Comparison of ENCODE assay signal across 31 mouse cellular contexts in the genomic region with DNA sequence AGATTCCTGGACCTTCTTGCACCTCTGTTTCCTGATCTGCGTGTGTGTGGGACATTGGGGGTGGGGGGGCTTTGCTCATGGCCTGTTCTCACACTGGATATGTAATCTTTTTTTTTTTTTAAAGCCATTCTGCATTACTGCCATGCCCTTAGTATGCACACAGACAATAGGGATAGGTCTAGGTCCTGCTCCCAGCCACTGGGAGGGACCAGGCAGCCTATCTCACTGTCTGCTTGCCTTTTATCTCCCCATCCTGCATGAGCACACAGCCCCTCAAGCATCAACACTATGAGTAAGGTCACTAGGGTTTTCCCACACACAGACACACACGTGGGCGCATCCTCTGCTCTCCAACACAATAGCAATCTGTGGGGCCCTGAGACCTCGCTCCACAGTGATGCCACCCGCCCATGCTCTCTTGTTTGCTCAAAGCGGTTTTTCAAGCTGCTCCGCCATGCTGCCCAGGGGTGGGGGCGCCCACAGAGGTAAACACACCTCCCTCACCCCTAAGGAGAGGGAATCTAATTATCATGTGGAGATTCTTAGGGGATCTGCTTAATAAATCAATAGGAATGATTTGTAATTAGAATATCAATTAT. TPM values are rescaled to one million over a fixed set of nuclear protein-coding genes. Genes with fewer than 3 reads are reported as not detected.
DNase-seq lines count a peak whose midpoint lies in the region; ATAC-seq and TF ChIP-seq lines count a peak whose summit lies in the region.
"Had no signal": no experiment of that assay in that cellular context is flagged by ENCODE, and none has a peak within 500 bp of the region (broad histone marks: within the 10 kb centered on the region; RNA-seq: fewer than 3 reads in every experiment).

No protein-coding gene starts in this region.

- no peaks in the 10 kb centered on the region for H3K27me3 ChIP-seq in forebrain, embryonic 11.5 days (ENCODE audit: control insufficient read depth, insufficient read depth, low read length)
- no peaks in the 10 kb centered on the region for H3K27me3 ChIP-seq in forebrain, postnatal 0 days (ENCODE audit: insufficient read depth, low read length)
- no peaks in the 10 kb centered on the region for H3K27me3 ChIP-seq in hindbrain, embryonic 10.5 days (ENCODE audit: insufficient read depth, poor library complexity, severe bottlenecking)
- no peaks in the 10 kb centered on the region for H3K27me3 ChIP-seq in hindbrain, postnatal 0 days (ENCODE audit: insufficient read depth, low read length)
- H3K27me3 ChIP-seq in neural tube, embryonic 12.5 days (replicated peaks) = no peaks in the 10 kb centered on the region
- H3K27me3 ChIP-seq: CH12.LX; embryonic facial prominence, embryonic 13.5 days; intestine, embryonic 15.5 days had no signal

- peak; percentile 48 for ATAC-seq in forebrain, embryonic 11.5 days (replicated peaks; ENCODE audit: low FRiP score)
- no peak for ATAC-seq in forebrain, postnatal 0 days
- 0 out of 2 replicates have a peak, but pooled peaks have one; percentile 14 for ATAC-seq in hindbrain, postnatal 0 days
- 0 out of 2 replicates have a peak, but pooled peaks have one; percentile 25 for ATAC-seq in neural tube, embryonic 12.5 days (ENCODE audit: low FRiP score, low read depth)
- ATAC-seq: intestine, embryonic 15.5 days had no signal

- H3K36me3 ChIP-seq in forebrain, embryonic 11.5 days (ENCODE audit: control insufficient read depth, insufficient read depth, low read length) = no peaks in the 10 kb centered on the region
- H3K36me3 ChIP-seq in forebrain, postnatal 0 days (ENCODE audit: insufficient read depth) = no peaks in the 10 kb centered on the region
- H3K36me3 ChIP-seq in hindbrain, embryonic 10.5 days = no peaks in the 10 kb centered on the region
- H3K36me3 ChIP-seq in hindbrain, postnatal 0 days (ENCODE audit: insufficient read depth, low read length) = no peaks in the 10 kb centered on the region
- no peaks in the 10 kb centered on the region for H3K36me3 ChIP-seq in neural tube, embryonic 12.5 days
- H3K36me3 ChIP-seq: intestine, embryonic 15.5 days had no signal

- no peak overlapping the region for H3K27ac ChIP-seq in forebrain, embryonic 11.5 days (ENCODE audit: low read depth, low read length)
- H3K27ac ChIP-seq in forebrain, postnatal 0 days (ENCODE audit: low read depth, low read length) = no peak overlapping the region
- peak overlapping the region; percentile 81 for H3K27ac ChIP-seq in hindbrain, embryonic 10.5 days
- no peak overlapping the region for H3K27ac ChIP-seq in hindbrain, postnatal 0 days
- H3K27ac ChIP-seq in neural tube, embryonic 12.5 days = no peak overlapping the region; the same call in 1 of the 2 replicates
- H3K27ac ChIP-seq: embryonic facial prominence, embryonic 13.5 days; intestine, embryonic 15.5 days; kidney, postnatal 0 days; left cerebral cortex, adult 2 months had no signal

- intact Hi-C loops in left cerebral cortex, postnatal 36 days (cut with DNase I) = no loop called here

- no peak for TF ChIP-seq CTCF in forebrain, postnatal 0 days (IDR thresholded peaks at IDR 0.05; ENCODE audit: low read depth)
- TF ChIP-seq CTCF in hindbrain, postnatal 0 days (IDR thresholded peaks at IDR 0.05; ENCODE audit: low read depth) = no peak

- H3K4me2 ChIP-seq in forebrain, embryonic 11.5 days (ENCODE audit: low read depth, low read length, severe bottlenecking) = no peak overlapping the region
- no peak overlapping the region for H3K4me2 ChIP-seq in forebrain, postnatal 0 days (ENCODE audit: low read depth)
- H3K4me2 ChIP-seq in hindbrain, postnatal 0 days (ENCODE audit: low read depth, low read length) = no peak overlapping the region
- no peak overlapping the region for H3K4me2 ChIP-seq in neural tube, embryonic 12.5 days (replicated peaks)
- H3K4me2 ChIP-seq: embryonic facial prominence, embryonic 13.5 days; intestine, embryonic 15.5 days; liver, embryonic 11.5 days had no signal

- H3K9ac ChIP-seq in forebrain, embryonic 11.5 days (ENCODE audit: low read length) = no peak overlapping the region
- H3K9ac ChIP-seq in forebrain, postnatal 0 days = no peak overlapping the region
- H3K9ac ChIP-seq in hindbrain, postnatal 0 days (replicated peaks; ENCODE audit: low read length) = no peak overlapping the region
- no peak overlapping the region for H3K9ac ChIP-seq in neural tube, embryonic 12.5 days
- H3K9ac ChIP-seq: embryonic facial prominence, embryonic 13.5 days; intestine, embryonic 15.5 days had no signal

- H3K4me3 ChIP-seq in forebrain, embryonic 11.5 days (ENCODE audit: low read depth, low read length) = no peak overlapping the region
- H3K4me3 ChIP-seq in forebrain, postnatal 0 days (ENCODE audit: low read depth, low read length) = no peak overlapping the region
- no peak overlapping the region for H3K4me3 ChIP-seq in hindbrain, embryonic 10.5 days
- H3K4me3 ChIP-seq in hindbrain, postnatal 0 days (ENCODE audit: low read length) = no peak overlapping the region
- H3K4me3 ChIP-seq in neural tube, embryonic 12.5 days = no peak overlapping the region
- H3K4me3 ChIP-seq: embryonic facial prominence, embryonic 13.5 days; intestine, embryonic 15.5 days; left cerebral cortex, adult 2 months; myocyte had no signal

- no peaks in the 10 kb centered on the region; the same call in 1 of the 2 replicates for H3K4me1 ChIP-seq in forebrain, embryonic 11.5 days (replicated peaks; ENCODE audit: control insufficient read depth, insufficient read depth, low read length)
- peaks cover 10% of the 10 kb centered on the region for H3K4me1 ChIP-seq in forebrain, postnatal 0 days (ENCODE audit: insufficient read depth)
- peaks cover 37% of the 10 kb centered on the region for H3K4me1 ChIP-seq in hindbrain, embryonic 10.5 days (replicated peaks)
- no peaks in the 10 kb centered on the region for H3K4me1 ChIP-seq in hindbrain, postnatal 0 days (ENCODE audit: insufficient read depth, low read length)
- peaks cover 24% of the 10 kb centered on the region for H3K4me1 ChIP-seq in neural tube, embryonic 12.5 days

- 52% methylated on average over 8 of the region's 8 CpGs for WGBS in forebrain, embryonic 11.5 days
- 39% methylated on average over 8 of the region's 8 CpGs for WGBS in forebrain, postnatal 0 days
- 43% methylated on average over 8 of the region's 8 CpGs for WGBS in hindbrain, embryonic 10.5 days
- 41% methylated on average over 8 of the region's 8 CpGs for WGBS in hindbrain, postnatal 0 days
- WGBS in neural tube, embryonic 12.5 days = 41% methylated on average over 8 of the region's 8 CpGs

- DNase-seq in forebrain, embryonic 11.5 days (ENCODE audit: low spot score) = no peak
- no peak for DNase-seq in forebrain, postnatal 0 days
- no peak for DNase-seq in hindbrain, embryonic 10.5 days (ENCODE audit: low spot score)
- no peak for DNase-seq in hindbrain, postnatal 0 days (ENCODE audit: low spot score)
- no peak for DNase-seq in left cerebral cortex, postnatal 36 days (ENCODE audit: low spot score in 2 of 2)
- no peak for DNase-seq in layer of hippocampus, postnatal 25 days (ENCODE audit: extremely low spot score in 1 of 2, low spot score in 1 of 2)
- no peak for DNase-seq in spleen, adult 18-20 months
- DNase-seq: adrenal gland, postnatal 14 days; cerebellum, adult 11 months; cerebellum, postnatal 10 days; gastrocnemius, postnatal 14 days; heart, adult 18-20 months; heart, postnatal 36 days; lung, adult 18-20 months; lung, postnatal 14 days; right cerebral cortex, postnatal 14 days had no signal

- no peaks in the 10 kb centered on the region for H3K9me3 ChIP-seq in forebrain, embryonic 11.5 days (ENCODE audit: control insufficient read depth, low read length)
- H3K9me3 ChIP-seq in forebrain, postnatal 0 days (ENCODE audit: low read length) = no peaks in the 10 kb centered on the region
- H3K9me3 ChIP-seq in hindbrain, embryonic 10.5 days = no peaks in the 10 kb centered on the region; the same call in 1 of the 2 replicates
- no peaks in the 10 kb centered on the region for H3K9me3 ChIP-seq in hindbrain, postnatal 0 days (ENCODE audit: low read length)
- no peaks in the 10 kb centered on the region for H3K9me3 ChIP-seq in neural tube, embryonic 12.5 days
- H3K9me3 ChIP-seq: embryonic facial prominence, embryonic 13.5 days; intestine, embryonic 15.5 days had no signal

RNA-seq across cellular contexts. Expression of gene 1700010B08Rik, which starts 4.5 kb away (rescaled TPM):
- not detected in 2 replicates for polyA plus RNA-seq in forebrain, embryonic 11.5 days (2014; fragmentation: Nextera tagmentation; extraction: Ambion mirVana)
- not detected in 2 replicates for total RNA-seq in forebrain, postnatal 0 days (2014; rRNA removed)
- not detected in 2 replicates for polyA plus RNA-seq in forebrain, postnatal 0 days (2015; fragmentation: Nextera tagmentation; extraction: Ambion mirVana)
- not detected in 2 replicates for polyA plus RNA-seq in hindbrain, embryonic 10.5 days (2016; fragmentation: Nextera tagmentation; extraction: Ambion mirVana)
- total RNA-seq in hindbrain, postnatal 0 days (2014; rRNA removed) = not detected in 2 replicates
- not detected in 2 replicates for polyA plus RNA-seq in hindbrain, postnatal 0 days (2015; fragmentation: Nextera tagmentation; extraction: Ambion mirVana)
- polyA plus RNA-seq in neural tube, embryonic 12.5 days (2016; fragmentation: Nextera tagmentation; extraction: Ambion mirVana) = not detected in 2 replicates
- total RNA-seq in left cerebral cortex, postnatal 36 days (2021) = not detected
- total RNA-seq in layer of hippocampus, postnatal 25 days (2021) = not detected
- total RNA-seq: adrenal gland, postnatal 14 days; CH12.LX; gastrocnemius, postnatal 14 days; heart, adult 18-20 months; heart, postnatal 36 days; left cerebral cortex, adult 2 months; megakaryocyte, adult 5-6 weeks; MEL had no signal
- polyA plus RNA-seq: embryonic facial prominence, embryonic 13.5 days; heart, embryonic 14.5 days; intestine, embryonic 15.5 days; kidney, postnatal 0 days; limb, embryonic 11.5 days; liver, embryonic 11.5 days; spleen, adult 2 months; stomach, embryonic 16.5 days; thymus, postnatal 0 days had no signal

RNA-seq across cellular contexts. Expression of gene Vapb, which starts 22.6 kb away (rescaled TPM):
- 10.5 and 11.5 TPM in 2 replicates for polyA plus RNA-seq in forebrain, embryonic 11.5 days (2014; fragmentation: Nextera tagmentation; extraction: Ambion mirVana)
- total RNA-seq in forebrain, postnatal 0 days (2014; rRNA removed) = 40.2 and 41.8 TPM in 2 replicates
- polyA plus RNA-seq in forebrain, postnatal 0 days (2015; fragmentation: Nextera tagmentation; extraction: Ambion mirVana) = 12.4 and 13.6 TPM in 2 replicates
- polyA plus RNA-seq in hindbrain, embryonic 10.5 days (2016; fragmentation: Nextera tagmentation; extraction: Ambion mirVana) = 11.7 and 14.9 TPM in 2 replicates
- total RNA-seq in hindbrain, postnatal 0 days (2014; rRNA removed) = 31.4 and 34.1 TPM in 2 replicates
- 15.8 and 18.8 TPM in 2 replicates for polyA plus RNA-seq in hindbrain, postnatal 0 days (2015; fragmentation: Nextera tagmentation; extraction: Ambion mirVana)
- 15.7 and 19.1 TPM in 2 replicates for polyA plus RNA-seq in neural tube, embryonic 12.5 days (2016; fragmentation: Nextera tagmentation; extraction: Ambion mirVana)
- total RNA-seq in left cerebral cortex, postnatal 36 days (2021) = 100 to 1,000 TPM; 122 to 125 TPM
- 100 to 1,000 TPM; 103 to 120 TPM for total RNA-seq in layer of hippocampus, postnatal 25 days (2021)

RNA-seq across cellular contexts. Expression of gene Rab22a, which starts 55.2 kb away (rescaled TPM):
- 34.7 and 38.4 TPM in 2 replicates for polyA plus RNA-seq in forebrain, embryonic 11.5 days (2014; fragmentation: Nextera tagmentation; extraction: Ambion mirVana)
- 20.4 and 23.0 TPM in 2 replicates for total RNA-seq in forebrain, postnatal 0 days (2014; rRNA removed)
- polyA plus RNA-seq in forebrain, postnatal 0 days (2015; fragmentation: Nextera tagmentation; extraction: Ambion mirVana) = 33.4 and 37.0 TPM in 2 replicates
- 25.9 and 31.4 TPM in 2 replicates for polyA plus RNA-seq in hindbrain, embryonic 10.5 days (2016; fragmentation: Nextera tagmentation; extraction: Ambion mirVana)
- 14.0 and 22.2 TPM in 2 replicates for total RNA-seq in hindbrain, postnatal 0 days (2014; rRNA removed)
- 32.9 and 36.0 TPM in 2 replicates for polyA plus RNA-seq in hindbrain, postnatal 0 days (2015; fragmentation: Nextera tagmentation; extraction: Ambion mirVana)
- 51.2 and 54.7 TPM in 2 replicates for polyA plus RNA-seq in neural tube, embryonic 12.5 days (2016; fragmentation: Nextera tagmentation; extraction: Ambion mirVana)
- 10 to 100 TPM; 25.6 to 27.2 TPM for total RNA-seq in left cerebral cortex, postnatal 36 days (2021)
- 10 to 100 TPM; 25.9 to 26.4 TPM for total RNA-seq in layer of hippocampus, postnatal 25 days (2021)
